Mouse (Mus musculus) liver, postnatal 0 days (tissue): ENCODE measurements around the gene Trmt1.

Experiments used
- CTCF ChIP-seq: sonication (generic); IDR thresholded peaks from 2 replicates; pipeline ENCODE4 v1.5.1; 2016; ENCODE audit warnings: antibody characterized with exemption, low read depth
- EP300 ChIP-seq: IDR thresholded peaks from 2 replicates; pipeline ENCODE4 v1.6.1; 2016; ENCODE audit warnings: antibody characterized with exemption, low read depth, mild to moderate bottlenecking

GRCm38 (mm10) chr8:84740895-84741843, 55.1 kb downstream of the Trmt1 start:
- TF ChIP-seq CTCF: no peak
- no peak for TF ChIP-seq EP300
